Mouse (Mus musculus): Measurements from ENCODE around the gene Samhd1. TPM values are rescaled to one million over a fixed set of nuclear protein-coding genes. Genes with fewer than 3 reads are reported as not detected.

Gene Samhd1
- polyA plus RNA-seq, 1 experiment from 2014 or later = 18.0 TPM

DNA sequence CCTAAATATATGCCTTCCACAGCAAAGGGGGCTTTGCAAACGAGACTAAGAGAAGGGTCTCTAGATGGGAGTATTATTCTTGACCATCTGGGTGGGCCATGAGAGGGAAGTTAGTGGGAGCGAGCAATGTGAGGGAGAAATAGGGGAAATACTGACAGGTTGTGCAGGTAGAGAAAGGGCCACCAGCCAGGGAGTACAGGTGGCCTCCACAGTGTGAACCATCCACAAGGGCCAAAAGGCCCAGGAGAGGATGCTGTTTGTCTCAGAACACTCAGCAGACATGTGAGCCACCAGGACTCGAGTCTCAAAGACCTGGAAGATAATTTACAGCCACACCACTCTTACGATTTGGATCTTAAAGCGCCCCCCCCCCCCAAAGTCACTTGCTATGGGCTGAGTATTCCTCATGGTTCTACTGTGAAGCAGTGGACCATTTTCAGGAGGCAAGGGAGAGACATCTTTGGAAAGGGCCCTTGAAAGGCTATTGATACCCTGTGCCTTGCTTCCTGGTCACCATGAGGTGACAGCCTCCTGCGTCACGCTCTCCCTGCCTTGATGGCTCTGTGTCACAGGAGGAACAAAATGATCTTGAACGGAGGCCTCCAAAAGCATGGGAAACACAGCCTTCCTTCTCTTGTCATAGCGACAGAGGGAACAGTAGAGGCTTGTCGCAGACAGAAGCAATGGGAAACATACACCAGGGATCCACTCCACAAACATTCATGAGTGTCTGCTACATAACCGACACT is 74.3 kb downstream of the Samhd1 start:
- ATAC-seq (ENCODE audit: insufficient number of reproducible peaks, low FRiP score) = no peak
- H3K9ac ChIP-seq = no peak overlapping the region
- peaks cover 28% of the 10 kb centered on the region for H3K36me3 ChIP-seq

DNA sequence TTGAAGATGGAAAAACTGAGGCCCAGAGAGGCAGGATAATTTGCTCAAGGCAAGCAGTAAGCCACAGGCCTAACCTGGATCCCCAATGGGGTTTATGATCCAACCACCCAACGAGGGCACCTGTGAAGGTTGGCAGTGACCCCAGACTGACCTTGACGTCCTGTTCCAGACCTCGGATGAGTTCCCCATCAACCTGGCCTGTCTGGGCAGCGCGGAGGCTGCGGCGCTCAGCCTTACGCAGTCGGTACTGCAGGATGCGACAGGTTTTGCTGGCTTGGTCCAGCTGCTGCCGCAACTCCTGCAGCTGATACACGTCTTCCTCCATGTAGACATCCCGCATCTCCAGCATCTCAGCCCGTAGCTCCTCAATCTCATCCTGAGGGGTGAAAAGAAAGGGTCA is 75.0 kb downstream of the Samhd1 start:
- Histone ChIP-seq H3K27me3 (replicated peaks) (no peaks in the 10 kb centered on the region), H3K4me2 (no peak overlapping the region), H3K9ac (no peak overlapping the region), H3K4me3 (no peak overlapping the region), H3K36me3 (peaks cover 31% of the 10 kb centered on the region), H3K4me1 (replicated peaks) (peaks cover 57% of the 10 kb centered on the region), H3K27ac (ENCODE audit: poor library complexity, severe bottlenecking) (no peak overlapping the region), H3K9me3 (replicated peaks) (no peaks in the 10 kb centered on the region)
- WGBS = 90% methylated on average over 14 of the region's 14 CpGs
- ATAC-seq (ENCODE audit: insufficient number of reproducible peaks, low FRiP score) = no peak

More for the DNA sequence above, 74.3 kb downstream of the Samhd1 start:
- Histone ChIP-seq H3K4me1 (replicated peaks) (peaks cover 59% of the 10 kb centered on the region), H3K4me2 (no peak overlapping the region), H3K27ac (ENCODE audit: poor library complexity, severe bottlenecking) (no peak overlapping the region), H3K4me3 (no peak overlapping the region), H3K27me3 (replicated peaks) (no peaks in the 10 kb centered on the region), H3K9me3 (replicated peaks) (no peaks in the 10 kb centered on the region)
- WGBS = 82% methylated on average over 11 of the region's 11 CpGs

DNA sequence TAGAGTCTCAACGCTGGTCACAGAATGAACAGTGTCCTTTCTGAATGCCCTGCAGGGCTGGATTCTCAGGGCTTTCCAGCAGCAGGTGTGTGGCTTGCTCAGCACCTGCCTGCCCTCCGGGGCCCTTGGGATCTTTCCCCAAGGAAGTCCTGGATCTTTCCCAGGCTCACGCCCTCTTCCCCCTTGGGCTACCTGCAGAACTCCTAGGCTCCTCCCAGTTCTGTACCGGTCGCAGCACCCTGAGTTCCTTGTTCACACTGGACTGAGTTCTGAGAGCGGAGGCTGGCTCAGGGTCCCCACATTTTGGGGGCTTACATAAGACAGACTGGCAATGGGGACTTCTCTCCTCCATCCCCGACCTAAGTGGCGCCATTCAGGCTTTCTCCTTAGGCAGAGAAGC is 75.9 kb downstream of the Samhd1 start:
- Histone ChIP-seq H3K36me3 (peaks cover 36% of the 10 kb centered on the region), H3K4me1 (replicated peaks) (peaks cover 57% of the 10 kb centered on the region), H3K27ac (ENCODE audit: poor library complexity, severe bottlenecking) (peak overlapping the region; percentile 84), H3K27me3 (replicated peaks) (no peaks in the 10 kb centered on the region), H3K9me3 (replicated peaks) (no peaks in the 10 kb centered on the region), H3K4me2 (peak overlapping the region; percentile 56; the same call in 1 of the 2 replicates), H3K9ac (0 out of 2 replicates have a peak overlapping the region, but pooled peaks have one; percentile 18), H3K4me3 (no peak overlapping the region)
- 69% methylated on average over 8 of the region's 8 CpGs for WGBS
- no peak for ATAC-seq (ENCODE audit: insufficient number of reproducible peaks, low FRiP score)

DNA sequence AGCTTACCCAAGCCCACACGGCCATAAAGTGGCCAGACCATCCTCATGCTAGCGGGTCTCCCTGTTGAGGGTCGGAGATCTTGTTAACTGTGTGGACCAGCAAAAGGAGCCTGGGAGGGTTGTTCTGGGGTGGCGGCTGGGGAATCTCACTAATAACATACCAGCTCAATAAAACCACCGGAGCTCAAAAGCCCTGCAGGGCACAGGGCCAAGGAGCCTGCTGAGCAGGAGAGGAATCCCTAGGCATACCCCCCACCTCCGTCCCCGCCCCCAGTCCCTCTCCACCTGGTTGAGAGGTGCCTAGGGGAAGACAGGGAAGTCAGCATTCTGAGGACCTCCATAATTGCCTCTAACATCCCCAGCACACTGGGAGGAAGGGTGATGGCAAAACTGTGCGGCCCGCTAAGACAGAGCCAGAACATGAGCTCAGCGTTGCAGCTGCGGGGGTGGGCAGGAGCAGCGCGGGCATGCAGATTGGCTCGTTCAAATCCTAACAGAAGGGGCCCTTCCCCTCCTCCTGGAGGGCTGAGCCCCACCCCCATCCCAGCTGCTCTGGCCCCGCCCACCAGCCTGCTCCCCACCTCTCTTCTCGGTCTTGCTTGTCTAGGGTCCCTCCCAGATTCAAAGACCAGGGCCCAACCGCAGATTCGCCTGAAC is 76.6 kb downstream of the Samhd1 start:
- peaks cover 42% of the 10 kb centered on the region for H3K36me3 ChIP-seq
- peak; percentile 58 for ATAC-seq (ENCODE audit: insufficient number of reproducible peaks, low FRiP score)
- peak overlapping the region; percentile 52 for H3K9ac ChIP-seq
- H3K9me3 ChIP-seq (replicated peaks) = no peaks in the 10 kb centered on the region
- H3K4me1 ChIP-seq (replicated peaks) = peaks cover 53% of the 10 kb centered on the region
- no peaks in the 10 kb centered on the region for H3K27me3 ChIP-seq (replicated peaks)
- peak overlapping the region; percentile 84 for H3K27ac ChIP-seq (ENCODE audit: poor library complexity, severe bottlenecking)
- no peak overlapping the region; the same call in 1 of the 2 replicates for H3K4me3 ChIP-seq
- WGBS = 23% methylated on average over 18 of the region's 18 CpGs
- H3K4me2 ChIP-seq = peak overlapping the region; percentile 56

DNA sequence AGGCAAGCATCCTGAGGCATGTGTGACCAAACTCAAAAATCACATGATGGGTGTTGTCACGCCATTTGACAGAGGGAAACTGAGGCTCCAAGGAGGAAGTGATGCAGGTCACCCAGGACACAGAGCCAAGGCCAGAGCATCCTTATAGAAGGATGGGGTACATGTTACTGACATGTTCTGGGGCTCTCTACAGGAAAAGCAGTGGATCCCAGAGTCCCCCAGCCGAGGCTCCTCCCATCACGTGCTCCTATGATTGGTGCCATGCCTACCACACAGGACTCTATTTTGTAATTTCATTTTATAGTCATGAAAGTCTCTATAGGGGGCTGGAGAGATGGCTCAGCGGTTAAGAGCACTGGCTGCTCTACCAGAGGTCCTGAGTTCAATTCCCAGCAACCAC is 77.3 kb downstream of the Samhd1 start:
- H3K36me3 ChIP-seq = peaks cover 48% of the 10 kb centered on the region
- H3K9ac ChIP-seq = no peak overlapping the region
- 85% methylated on average over 4 of the region's 4 CpGs for WGBS
- no peaks in the 10 kb centered on the region for H3K9me3 ChIP-seq (replicated peaks)
- no peak for ATAC-seq (ENCODE audit: insufficient number of reproducible peaks, low FRiP score)
- H3K4me1 ChIP-seq (replicated peaks) = peaks cover 51% of the 10 kb centered on the region
- H3K4me3 ChIP-seq = no peak overlapping the region
- H3K27ac ChIP-seq (ENCODE audit: poor library complexity, severe bottlenecking) = peak overlapping the region; percentile 84; the same call in 1 of the 2 replicates
- H3K4me2 ChIP-seq = no peak overlapping the region
- H3K27me3 ChIP-seq (replicated peaks) = no peaks in the 10 kb centered on the region

DNA sequence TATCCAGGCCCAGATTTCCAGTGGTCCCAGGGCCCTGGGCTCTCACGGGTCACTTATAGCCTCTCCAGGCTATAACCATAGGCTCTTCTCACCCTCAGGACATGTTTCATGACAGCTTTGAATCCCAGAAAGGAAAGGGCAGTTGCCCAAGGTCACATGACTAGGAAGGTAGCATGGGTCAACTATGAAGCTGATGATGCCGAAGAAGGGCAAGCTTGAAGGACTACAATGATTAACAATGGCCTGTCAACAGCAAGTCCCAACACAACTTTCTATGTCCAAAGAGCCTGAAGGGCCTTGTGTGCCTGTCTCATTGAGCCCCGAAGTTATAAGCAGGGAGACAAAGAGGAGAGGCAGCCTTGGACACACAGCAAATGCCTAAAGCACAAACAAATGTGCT is 77.9 kb downstream of the Samhd1 start:
- H3K36me3 ChIP-seq = peaks cover 53% of the 10 kb centered on the region
- 76% methylated on average over 3 of the region's 3 CpGs for WGBS
- no peaks in the 10 kb centered on the region for H3K27me3 ChIP-seq (replicated peaks)
- H3K4me1 ChIP-seq (replicated peaks) = peaks cover 56% of the 10 kb centered on the region
- H3K27ac ChIP-seq (ENCODE audit: poor library complexity, severe bottlenecking) = no peak overlapping the region
- no peaks in the 10 kb centered on the region for H3K9me3 ChIP-seq (replicated peaks)
- no peak overlapping the region for H3K4me3 ChIP-seq
- no peak for ATAC-seq (ENCODE audit: insufficient number of reproducible peaks, low FRiP score)
- H3K4me2 ChIP-seq = no peak overlapping the region
- H3K9ac ChIP-seq = no peak overlapping the region

DNA sequence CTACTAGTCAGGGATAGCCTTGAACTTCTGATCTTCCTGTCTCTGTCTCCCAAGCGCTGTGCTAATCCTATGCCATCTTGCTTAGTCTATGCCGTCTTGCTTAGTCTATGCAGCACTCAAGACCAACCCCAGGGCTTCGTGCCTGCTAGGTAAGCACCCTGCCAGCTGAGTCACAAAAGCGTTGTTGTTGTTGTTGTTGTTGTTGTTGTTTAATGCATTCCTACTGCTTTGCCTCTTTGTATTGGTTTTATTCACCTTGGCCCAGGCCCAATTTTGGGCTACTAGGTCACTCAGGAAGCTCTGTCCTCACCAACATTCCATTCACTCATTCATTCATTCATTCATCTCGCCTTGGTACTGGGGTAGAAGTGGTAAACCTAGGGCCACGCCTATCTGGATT is 79.3 kb downstream of the Samhd1 start:
- H3K4me3 ChIP-seq = no peak overlapping the region
- peaks cover 63% of the 10 kb centered on the region for H3K36me3 ChIP-seq
- no peak overlapping the region for H3K9ac ChIP-seq
- H3K4me2 ChIP-seq = no peak overlapping the region
- no peaks in the 10 kb centered on the region for H3K9me3 ChIP-seq (replicated peaks)
- H3K27me3 ChIP-seq (replicated peaks) = no peaks in the 10 kb centered on the region
- H3K27ac ChIP-seq (ENCODE audit: poor library complexity, severe bottlenecking) = no peak overlapping the region
- no peak for ATAC-seq (ENCODE audit: insufficient number of reproducible peaks, low FRiP score)
- 90% methylated on average over 6 of the region's 6 CpGs for WGBS
- peaks cover 65% of the 10 kb centered on the region for H3K4me1 ChIP-seq (replicated peaks)

DNA sequence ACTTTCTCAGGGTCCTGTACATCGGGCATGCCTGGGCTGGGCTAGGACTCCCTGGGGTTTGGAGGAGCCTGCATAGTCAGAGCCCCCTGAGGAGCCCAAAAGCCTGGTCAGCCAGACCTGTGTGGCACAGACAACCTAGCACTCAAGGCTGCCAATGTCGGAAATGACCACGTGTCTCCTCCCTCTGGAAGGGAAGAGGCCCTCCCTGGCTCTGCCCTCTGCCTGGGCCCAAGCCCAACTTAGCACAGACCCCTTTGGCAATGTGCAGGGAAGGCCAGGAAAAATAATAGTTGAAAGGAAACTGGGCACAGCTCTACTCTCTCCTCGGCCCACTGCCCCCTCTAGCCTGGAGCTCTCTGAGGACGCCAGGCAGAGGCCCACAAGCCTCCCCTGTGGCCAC is 80.2 kb downstream of the Samhd1 start:
- no peak overlapping the region for H3K4me3 ChIP-seq
- WGBS = 59% methylated on average over 5 of the region's 5 CpGs
- peak overlapping the region; percentile 71 for H3K27ac ChIP-seq (ENCODE audit: poor library complexity, severe bottlenecking)
- H3K27me3 ChIP-seq (replicated peaks) = no peaks in the 10 kb centered on the region
- H3K36me3 ChIP-seq = peaks cover 63% of the 10 kb centered on the region
- H3K9me3 ChIP-seq (replicated peaks) = no peaks in the 10 kb centered on the region
- ATAC-seq (ENCODE audit: insufficient number of reproducible peaks, low FRiP score) = 0 out of 2 replicates have a peak, but pooled peaks have one; percentile 10
- peaks cover 74% of the 10 kb centered on the region for H3K4me1 ChIP-seq (replicated peaks)
- peak overlapping the region; percentile 43; the same call in 1 of the 2 replicates for H3K9ac ChIP-seq
- no peak overlapping the region for H3K4me2 ChIP-seq

DNA sequence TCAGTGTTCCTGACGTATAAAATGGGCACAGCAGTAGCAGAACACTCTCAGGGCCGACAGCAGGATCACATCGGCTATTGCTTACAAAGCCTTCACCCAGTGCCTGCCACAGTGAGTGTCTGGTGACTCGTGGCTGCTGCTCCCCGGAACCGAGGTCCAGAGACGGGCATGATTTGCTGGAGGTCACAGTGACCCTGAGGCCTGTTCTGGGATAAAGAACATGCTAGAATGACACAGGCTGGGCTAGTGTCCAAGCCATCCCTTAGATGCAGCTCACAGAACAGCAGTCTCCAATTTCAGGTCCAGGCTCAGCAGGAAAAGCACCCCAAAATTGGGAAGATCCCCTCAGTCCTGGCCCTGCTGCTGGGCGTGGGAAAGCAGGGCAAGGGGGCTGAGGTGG is 80.8 kb downstream of the Samhd1 start:
- Histone ChIP-seq H3K36me3 (peaks cover 63% of the 10 kb centered on the region), H3K9ac (0 out of 2 replicates have a peak overlapping the region, but pooled peaks have one; percentile 43), H3K27ac (ENCODE audit: poor library complexity, severe bottlenecking) (peak overlapping the region; percentile 71)

DNA sequence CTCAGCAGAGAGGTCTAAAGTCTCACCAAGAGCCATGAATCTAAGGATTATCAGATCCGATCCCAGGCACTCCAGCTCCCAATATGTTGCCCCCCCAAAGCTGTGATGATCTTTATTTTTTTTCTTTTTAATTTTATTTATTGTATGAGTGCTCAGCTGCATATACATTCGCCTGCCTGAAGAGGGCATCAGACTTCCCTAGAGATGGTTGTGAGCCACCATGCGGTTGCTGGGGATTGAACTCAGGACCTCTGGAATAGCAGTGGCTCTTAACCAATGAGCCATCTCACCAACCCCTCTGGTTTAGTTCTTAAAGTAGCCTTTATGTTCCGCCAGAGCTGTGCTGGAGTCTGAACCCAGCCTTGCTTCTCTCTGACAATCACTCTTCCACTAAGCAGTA is 81.3 kb downstream of the Samhd1 start:
- WGBS = 79% methylated on average over 4 of the region's 4 CpGs
- no peak overlapping the region for H3K4me3 ChIP-seq
- H3K9me3 ChIP-seq (replicated peaks) = no peaks in the 10 kb centered on the region
- H3K27me3 ChIP-seq (replicated peaks) = no peaks in the 10 kb centered on the region
- ATAC-seq (ENCODE audit: insufficient number of reproducible peaks, low FRiP score) = no peak
- peaks cover 69% of the 10 kb centered on the region for H3K4me1 ChIP-seq (replicated peaks)
- no peak overlapping the region for H3K9ac ChIP-seq
- H3K36me3 ChIP-seq = peaks cover 64% of the 10 kb centered on the region
- peak overlapping the region; percentile 71; the same call in 1 of the 2 replicates for H3K27ac ChIP-seq (ENCODE audit: poor library complexity, severe bottlenecking)
- H3K4me2 ChIP-seq = no peak overlapping the region

More for the DNA sequence above, 80.8 kb downstream of the Samhd1 start:
- Histone ChIP-seq H3K4me2 (no peak overlapping the region), H3K9me3 (replicated peaks) (no peaks in the 10 kb centered on the region), H3K4me3 (no peak overlapping the region), H3K27me3 (replicated peaks) (no peaks in the 10 kb centered on the region), H3K4me1 (replicated peaks) (peaks cover 74% of the 10 kb centered on the region)
- 0 out of 2 replicates have a peak, but pooled peaks have one; percentile 12 for ATAC-seq (ENCODE audit: insufficient number of reproducible peaks, low FRiP score)
- WGBS = 63% methylated on average over 8 of the region's 8 CpGs

DNA sequence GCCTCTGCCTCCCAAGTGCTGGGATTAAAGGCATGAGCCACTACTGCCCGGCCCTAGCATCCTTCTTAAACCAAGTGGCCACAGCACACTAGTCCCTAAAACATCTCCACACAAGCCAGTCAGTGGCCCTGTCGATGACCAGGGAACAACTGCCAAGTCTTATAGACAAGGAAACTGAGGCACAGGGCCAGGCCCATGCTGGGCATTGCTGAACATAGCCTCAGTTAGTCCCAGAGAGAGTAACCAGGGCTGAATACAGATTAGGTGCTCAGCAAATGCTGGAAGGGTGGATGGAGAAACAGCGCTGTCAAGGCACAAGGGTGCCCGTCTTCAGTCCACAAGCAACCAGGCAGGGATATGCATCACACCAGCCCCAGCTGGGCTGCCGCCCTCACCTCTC is 81.9 kb downstream of the Samhd1 start:
- Histone ChIP-seq H3K4me3 (no peak overlapping the region), H3K4me2 (no peak overlapping the region), H3K27ac (ENCODE audit: poor library complexity, severe bottlenecking) (peak overlapping the region; percentile 47; the same call in 1 of the 2 replicates), H3K4me1 (replicated peaks) (peaks cover 62% of the 10 kb centered on the region), H3K36me3 (peaks cover 70% of the 10 kb centered on the region), H3K9me3 (replicated peaks) (no peaks in the 10 kb centered on the region), H3K9ac (no peak overlapping the region), H3K27me3 (replicated peaks) (no peaks in the 10 kb centered on the region)
- WGBS = 94% methylated on average over 5 of the region's 5 CpGs
- ATAC-seq (ENCODE audit: insufficient number of reproducible peaks, low FRiP score) = no peak

Data from heart, embryonic 12.5 days (tissue).